Mouse (Mus musculus): ENCODE data around the gene Fanca.
"Not testable (repeated sequence)": the region's sequence is repeated elsewhere in the genome, so short reads cannot be mapped to it uniquely, and the experiment has no call there.

Fanca gene

GRCm38 (mm10) chr8:123271901-123272300 lies 46.5 kb downstream of the Fanca start:
- no peak for DNase-seq (ENCODE audit: low spot score in 2 of 2)

- no peak for DNase-seq (ENCODE audit: low spot score in 2 of 2)
Measured at GRCm38 (mm10) chr8:123271147-123271546, 47.2 kb downstream of the Fanca start.

GRCm38 (mm10) chr8:123267926-123268656 lies 50.3 kb downstream of the Fanca start:
- no peak for DNase-seq (ENCODE audit: low spot score in 2 of 2)

GRCm38 (mm10) chr8:123257593-123257992 lies 60.8 kb downstream of the Fanca start:
- not testable (repeated sequence) for DNase-seq (ENCODE audit: low spot score in 2 of 2)

GRCm38 (mm10) chr8:123257114-123257513 lies 61.3 kb downstream of the Fanca start:
- peak in 1 of 2 experiments; percentile 73 for DNase-seq (ENCODE audit: low spot score in 2 of 2)

GRCm38 (mm10) chr8:123255170-123255569 lies 63.2 kb downstream of the Fanca start:
- no peak for DNase-seq (ENCODE audit: low spot score in 2 of 2)

GRCm38 (mm10) chr8:123254099-123254885 lies 64.1 kb downstream of the Fanca start, which contains the start of the genes Zfp276 and Vps9d1:
Zfp276 (plus strand) TSS chr8:123254195.
Vps9d1 (minus strand) TSS chr8:123254348.
- DNase-seq (ENCODE audit: low spot score in 2 of 2): peak; percentile 51 to 68

- no peak for DNase-seq (ENCODE audit: low spot score in 2 of 2)
Measured at GRCm38 (mm10) chr8:123253451-123254098, 64.8 kb downstream of the Fanca start.

GRCm38 (mm10) chr8:123252925-123253324 lies 65.5 kb downstream of the Fanca start:
- DNase-seq (ENCODE audit: low spot score in 2 of 2): no peak

- DNase-seq (ENCODE audit: low spot score in 2 of 2): no peak
Measured at GRCm38 (mm10) chr8:123250940-123251339, 67.4 kb downstream of the Fanca start.

GRCm38 (mm10) chr8:123248596-123248995 lies 69.8 kb downstream of the Fanca start:
- no peak for DNase-seq (ENCODE audit: low spot score in 2 of 2)

- no peak for DNase-seq (ENCODE audit: low spot score in 2 of 2)
Measured at GRCm38 (mm10) chr8:123247748-123248147, 70.6 kb downstream of the Fanca start.

- no peak for DNase-seq (ENCODE audit: low spot score in 2 of 2)
Measured at GRCm38 (mm10) chr8:123245543-123245942, 72.8 kb downstream of the Fanca start.

- DNase-seq (ENCODE audit: low spot score in 2 of 2): no peak
Measured at GRCm38 (mm10) chr8:123244382-123244781, 74.0 kb downstream of the Fanca start.

GRCm38 (mm10) chr8:123243053-123243452 lies 75.3 kb downstream of the Fanca start:
- DNase-seq (ENCODE audit: low spot score in 2 of 2): no peak

- no peak for DNase-seq (ENCODE audit: low spot score in 2 of 2)
Measured at GRCm38 (mm10) chr8:123242107-123242923, 76.1 kb downstream of the Fanca start.

- no peak for DNase-seq (ENCODE audit: low spot score in 2 of 2)
Measured at GRCm38 (mm10) chr8:123239398-123239797, 79.0 kb downstream of the Fanca start.

- DNase-seq (ENCODE audit: low spot score in 2 of 2): peak; percentile 82 to 87
Measured at GRCm38 (mm10) chr8:123235520-123236497, 82.6 kb downstream of the Fanca start, which contains the start of gene Spata2l. Spata2l (minus strand) TSS chr8:123236233.

GRCm38 (mm10) chr8:123234918-123235519 lies 83.4 kb downstream of the Fanca start:
- DNase-seq (ENCODE audit: low spot score in 2 of 2): peak; percentile 82 to 91

GRCm38 (mm10) chr8:123233760-123234159 lies 84.6 kb downstream of the Fanca start:
- no peak for DNase-seq (ENCODE audit: low spot score in 2 of 2)

Data from right cerebral cortex, postnatal 36 days (tissue).